Mouse (Mus musculus) cortical plate, adult 2 months (tissue): ENCODE data around the gene Adamts15.

ENCODE experiments used
- CTCF ChIP-seq: fragments of 200-500 bp; IDR thresholded peaks from 2 replicates; pipeline ENCODE4 v1.5.1; 2011; ENCODE audit warnings: mild to moderate bottlenecking, control low read depth, low read length; ENCODE audit not compliant: insufficient read depth; ENCODE audit errors: extremely low read depth
- POLR2A ChIP-seq: fragments of 200-500 bp; IDR thresholded peaks from 2 replicates; pipeline ENCODE4 v1.6.1; 2011; ENCODE audit warnings: mild to moderate bottlenecking, low read length, control low read depth; ENCODE audit not compliant: insufficient read depth; ENCODE audit errors: extremely low read depth

GRCm38 (mm10) chr9:30951461-30951860 lies 29.2 kb upstream of the Adamts15 start:
- TF ChIP-seq CTCF (no peak), POLR2A (no peak)
